14 mouse cellular contexts compared by ENCODE assay signal in the genomic region with DNA sequence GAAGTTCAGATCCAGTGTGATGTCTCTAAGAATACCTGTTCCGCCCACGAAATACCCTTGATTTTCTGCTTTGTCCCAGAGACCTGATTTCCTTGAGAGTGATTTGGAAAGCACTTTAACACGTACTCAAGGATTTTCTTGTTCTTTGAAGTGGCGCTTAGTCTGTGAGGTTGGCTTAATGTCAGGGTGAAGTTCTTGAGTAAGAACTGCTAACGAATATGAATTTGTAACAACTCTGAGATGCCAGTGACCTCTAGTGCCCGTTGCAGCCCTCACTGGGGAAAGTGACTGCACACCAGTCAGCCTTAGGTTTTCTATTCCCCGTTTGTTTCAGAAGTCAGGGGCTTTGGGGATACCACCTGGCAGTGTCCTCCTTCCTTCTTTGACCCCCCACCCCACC.
A peak's percentile ranks its signal among the peaks of the same experiment; 100 is the strongest.
DNase-seq lines count a peak whose midpoint lies in the region; ATAC-seq lines count a peak whose summit lies in the region.
"Had no signal": no experiment of that assay in that cellular context is flagged by ENCODE, and none has a peak within 500 bp of the region (broad histone marks: within the 10 kb centered on the region; RNA-seq: fewer than 3 reads in every experiment).

No protein-coding gene starts in this region.

- H3K4me3 ChIP-seq in kidney, embryonic 14.5 days (ENCODE audit: low read length): no peak overlapping the region
- H3K4me3 ChIP-seq: embryonic facial prominence, embryonic 12.5 days; forebrain, embryonic 15.5 days; hindbrain, embryonic 10.5 days; limb, embryonic 12.5 days; midbrain, embryonic 12.5 days; stomach, embryonic 15.5 days had no signal

- no peak overlapping the region for H3K4me2 ChIP-seq in kidney, embryonic 14.5 days (replicated peaks; ENCODE audit: low read depth, low read length)
- H3K4me2 ChIP-seq: embryonic facial prominence, embryonic 12.5 days; forebrain, embryonic 15.5 days; limb, embryonic 12.5 days; midbrain, embryonic 12.5 days; stomach, embryonic 15.5 days had no signal

- no peak overlapping the region for H3K27ac ChIP-seq in kidney, embryonic 14.5 days (ENCODE audit: low read depth, low read length)
- H3K27ac ChIP-seq: embryonic facial prominence, embryonic 12.5 days; forebrain, embryonic 15.5 days; hindbrain, embryonic 10.5 days; limb, embryonic 12.5 days; midbrain, embryonic 12.5 days; stomach, embryonic 15.5 days had no signal

- peaks cover 15% of the 10 kb centered on the region; the same call in 1 of the 2 replicates for H3K4me1 ChIP-seq in kidney, embryonic 14.5 days (ENCODE audit: control insufficient read depth, insufficient read depth, low read length)
- H3K4me1 ChIP-seq: stomach, embryonic 15.5 days had no signal

- no peak for ATAC-seq in kidney, embryonic 14.5 days (ENCODE audit: low FRiP score, low TSS enrichment)

- peak; percentile 71 for DNase-seq in adrenal gland, adult 2 months
- no peak for DNase-seq in adrenal gland, adult 18-20 months (ENCODE audit: low spot score in 2 of 2)
- DNase-seq in kidney, postnatal 14 days: peak; percentile 48
- peak; percentile 58 to 65 for DNase-seq in adrenal gland, postnatal 36 days
- peak; percentile 51 for DNase-seq in lung, postnatal 14 days
- no peak for DNase-seq in T-cell, adult 2 months (ENCODE audit: low spot score)
- DNase-seq in urinary bladder, postnatal 4 days (ENCODE audit: low spot score in 2 of 2): no peak

- no peaks in the 10 kb centered on the region for H3K36me3 ChIP-seq in kidney, embryonic 14.5 days (ENCODE audit: control insufficient read depth, insufficient read depth, low read length)
- H3K36me3 ChIP-seq: embryonic facial prominence, embryonic 12.5 days; forebrain, embryonic 15.5 days; hindbrain, embryonic 10.5 days; limb, embryonic 12.5 days; midbrain, embryonic 12.5 days; stomach, embryonic 15.5 days had no signal

- no peaks in the 10 kb centered on the region for H3K9me3 ChIP-seq in kidney, embryonic 14.5 days (ENCODE audit: control insufficient read depth, low read length)
- H3K9me3 ChIP-seq: embryonic facial prominence, embryonic 12.5 days; forebrain, embryonic 15.5 days; hindbrain, embryonic 10.5 days; limb, embryonic 12.5 days; midbrain, embryonic 12.5 days; stomach, embryonic 15.5 days had no signal

- no peaks in the 10 kb centered on the region for H3K27me3 ChIP-seq in kidney, embryonic 14.5 days (ENCODE audit: control insufficient read depth, insufficient read depth, low read length)
- H3K27me3 ChIP-seq: embryonic facial prominence, embryonic 12.5 days; forebrain, embryonic 15.5 days; limb, embryonic 12.5 days; midbrain, embryonic 12.5 days; stomach, embryonic 15.5 days had no signal

- no peak overlapping the region for H3K9ac ChIP-seq in kidney, embryonic 14.5 days (ENCODE audit: low read depth, low read length)
- H3K9ac ChIP-seq: embryonic facial prominence, embryonic 12.5 days; forebrain, embryonic 15.5 days; limb, embryonic 12.5 days; midbrain, embryonic 12.5 days; stomach, embryonic 15.5 days had no signal

- WGBS in kidney, embryonic 14.5 days: 72% methylated on average over 7 of the region's 7 CpGs

Comparison
In these comparisons a context has a peak if more than half of its experiments do, and no peak if none do; other contexts are left out.
1. DNase-seq: peak in adrenal gland, adult 2 months (single experiment), kidney, postnatal 14 days (single experiment), adrenal gland, postnatal 36 days (2 of 2) and lung, postnatal 14 days (single experiment); none in adrenal gland, adult 18-20 months (0 of 2), T-cell, adult 2 months (single experiment) and urinary bladder, postnatal 4 days (0 of 2).